Mouse (Mus musculus) MEL (cell line): ENCODE measurements around the gene Zmiz1. TPM values are rescaled to one million over a fixed set of nuclear protein-coding genes. Genes with fewer than 3 reads are reported as not detected.
A peak's percentile ranks its signal among the peaks of the same experiment; 100 is the strongest.

Experiments used
- DNase-seq: peaks from one replicate; pipeline ENCODE4 v3.0.0; 2011; ENCODE audit warnings: low read depth, low spot score
- H3K27ac ChIP-seq: 2 replicates; pipeline ENCODE4 v1.5.1; 2012; ENCODE audit warnings: low read depth, mild to moderate bottlenecking, control low read depth, low read length, moderate library complexity; ENCODE audit not compliant: control insufficient read depth
- H3K27me3 ChIP-seq, 2 experiments: fragments of 150-350 bp in 1 of 2; sonication (generic) in 1 of 2; 2 replicates each; pipeline ENCODE4 v1.6.1; 2012; ENCODE audit warnings: low read length in 2 of 2, mild to moderate bottlenecking in 2 of 2, improper control_type of control experiment in 1 of 2, moderate library complexity in 1 of 2; ENCODE audit not compliant: insufficient read depth in 2 of 2, control insufficient read depth in 1 of 2
- H3K36me3 ChIP-seq, 2 experiments: 2 replicates each; pipeline ENCODE4 v1.6.1; 2012 to 2014; ENCODE audit warnings: low read length in 2 of 2, improper control_type of control experiment in 1 of 2, inconsistent platforms in 1 of 2, mild to moderate bottlenecking in 1 of 2; ENCODE audit not compliant: insufficient read depth in 2 of 2, control insufficient read depth in 1 of 2
- H3K4me1 ChIP-seq, 2 experiments: fragments of 150-350 bp in 1 of 2; sonication (generic) in 1 of 2; 2 replicates each; pipeline ENCODE4 v1.6.1; 2012; ENCODE audit warnings: low read length in 2 of 2, improper control_type of control experiment in 1 of 2, mild to moderate bottlenecking in 1 of 2; ENCODE audit not compliant: insufficient read depth in 2 of 2, control insufficient read depth in 1 of 2
- H3K4me3 ChIP-seq, 2 experiments: fragments of 150-350 bp in 1 of 2; sonication (generic) in 1 of 2; 2 replicates each; pipeline ENCODE4 v1.5.1; 2012; ENCODE audit warnings: low read depth in 2 of 2, low read length in 2 of 2, mild to moderate bottlenecking in 2 of 2, moderate library complexity in 2 of 2, control low read depth in 1 of 2, improper control_type of control experiment in 1 of 2; ENCODE audit not compliant: control insufficient read depth in 1 of 2, insufficient read depth in 1 of 2
- H3K79me2 ChIP-seq: 2 replicates; pipeline ENCODE4 v1.6.1; 2012; ENCODE audit warnings: mild to moderate bottlenecking, low read length, moderate library complexity; ENCODE audit not compliant: control insufficient read depth, poor library complexity, insufficient read depth
- H3K9ac ChIP-seq: 2 replicates; pipeline ENCODE4 v1.6.1; 2012; ENCODE audit warnings: low read depth, mild to moderate bottlenecking, control low read depth, low read length, moderate library complexity; ENCODE audit not compliant: control insufficient read depth, poor library complexity, severe bottlenecking
- H3K9me3 ChIP-seq: fragments of 150-350 bp; sonication (generic); replicated peaks from 2 replicates; pipeline ENCODE4 v1.6.1; 2012; ENCODE audit warnings: mild to moderate bottlenecking, low read length, improper control_type of control experiment, moderate library complexity; ENCODE audit not compliant: insufficient read depth
- BHLHE40 ChIP-seq: IDR thresholded peaks from 2 replicates; pipeline ENCODE4 v1.6.1; 2012; ENCODE audit warnings: low read depth, mild to moderate bottlenecking, inconsistent platforms, low read length, improper control_type of control experiment, borderline replicate concordance
- CHD2 ChIP-seq: IDR thresholded peaks from 2 replicates; pipeline ENCODE4 v1.6.1; 2011; ENCODE audit warnings: low read length, improper control_type of control experiment
- CTCF ChIP-seq, 3 experiments: IDR thresholded peaks in 2 of 3; conservative IDR thresholded peaks in 1 of 3; 2 replicates each; pipeline ENCODE4 v1.5.1; 2011 to 2012; ENCODE audit warnings: low read length in 3 of 3, low read depth in 2 of 3, mild to moderate bottlenecking in 2 of 3, improper control_type of control experiment in 1 of 3, inconsistent platforms in 1 of 3, mixed read lengths in 1 of 3, moderate library complexity in 1 of 3; ENCODE audit not compliant: control insufficient read depth in 1 of 3, insufficient read depth in 1 of 3, poor library complexity in 1 of 3, severe bottlenecking in 1 of 3
- ELF1 ChIP-seq: IDR thresholded peaks from 2 replicates; pipeline ENCODE4 v1.6.1; 2014; ENCODE audit warnings: low read depth, mild to moderate bottlenecking, inconsistent platforms, low read length, improper control_type of control experiment, moderate library complexity
- GABPA ChIP-seq: IDR thresholded peaks from 2 replicates; pipeline ENCODE4 v1.6.1; 2012; ENCODE audit warnings: low read depth, mild to moderate bottlenecking, inconsistent platforms, low read length, improper control_type of control experiment, moderate library complexity
- JUND ChIP-seq: IDR thresholded peaks from 2 replicates; pipeline ENCODE4 v1.6.1; 2011; ENCODE audit warnings: low read depth, mild to moderate bottlenecking, improper control_type of control experiment, low read length
- MAFK ChIP-seq: IDR thresholded peaks from 2 replicates; pipeline ENCODE4 v1.6.1; 2011; ENCODE audit warnings: low read depth, mild to moderate bottlenecking, low read length, improper control_type of control experiment, borderline replicate concordance
- MAX ChIP-seq: IDR thresholded peaks from 2 replicates; pipeline ENCODE4 v1.6.1; 2011; ENCODE audit warnings: low read length, improper control_type of control experiment
- MYB ChIP-seq: IDR thresholded peaks from 2 replicates; pipeline ENCODE4 v1.6.1; 2011; ENCODE audit warnings: mild to moderate bottlenecking, low read depth, low read length, improper control_type of control experiment
- NRF1 ChIP-seq: IDR thresholded peaks from 2 replicates; pipeline ENCODE4 v1.6.1; 2014; ENCODE audit warnings: low read depth, mild to moderate bottlenecking, inconsistent platforms, low read length, improper control_type of control experiment, moderate library complexity; ENCODE audit not compliant: poor library complexity, insufficient read depth, severe bottlenecking
- POLR2A ChIP-seq, 2 experiments: IDR thresholded peaks; 2 replicates each; pipeline ENCODE4 v1.6.1; 2011 to 2012; ENCODE audit warnings: low read length in 2 of 2, mild to moderate bottlenecking in 2 of 2, control low read depth in 1 of 2, improper control_type of control experiment in 1 of 2, low read depth in 1 of 2, moderate library complexity in 1 of 2; ENCODE audit not compliant: control insufficient read depth in 1 of 2, insufficient read depth in 1 of 2, poor library complexity in 1 of 2
- POLR2AphosphoS2 ChIP-seq: IDR thresholded peaks from 2 replicates; pipeline ENCODE4 v1.6.1; 2011; ENCODE audit warnings: low read length, improper control_type of control experiment
- RAD21 ChIP-seq: IDR thresholded peaks from 2 replicates; pipeline ENCODE4 v1.6.1; 2011; ENCODE audit warnings: mild to moderate bottlenecking, low read depth, low read length, improper control_type of control experiment
- SIN3A ChIP-seq: IDR thresholded peaks from 2 replicates; pipeline ENCODE4 v1.6.1; 2012; ENCODE audit warnings: low read length, improper control_type of control experiment, inconsistent platforms
- SMC3 ChIP-seq: IDR thresholded peaks from 2 replicates; pipeline ENCODE4 v1.6.1; 2011; ENCODE audit warnings: low read depth, low read length, improper control_type of control experiment
- TBP ChIP-seq: IDR thresholded peaks from 2 replicates; pipeline ENCODE4 v1.8.0; 2011; ENCODE audit warnings: low read depth, low read length, improper control_type of control experiment
- TCF12 ChIP-seq: IDR thresholded peaks from 2 replicates; pipeline ENCODE4 v1.6.1; 2014; ENCODE audit warnings: low read depth, mild to moderate bottlenecking, inconsistent platforms, low read length, improper control_type of control experiment, moderate library complexity
- UBTF ChIP-seq: IDR thresholded peaks from 2 replicates; pipeline ENCODE4 v1.6.1; 2012; ENCODE audit warnings: low read depth, mild to moderate bottlenecking, inconsistent platforms, low read length, improper control_type of control experiment, moderate library complexity, borderline replicate concordance; ENCODE audit not compliant: insufficient read depth
- USF1 ChIP-seq: IDR thresholded peaks from 2 replicates; pipeline ENCODE4 v1.6.1; 2014; ENCODE audit warnings: low read depth, mild to moderate bottlenecking, inconsistent platforms, low read length, improper control_type of control experiment, moderate library complexity
- USF2 ChIP-seq, 2 experiments: IDR thresholded peaks; 2 replicates each; pipeline ENCODE4 v1.6.1; 2011 to 2012; ENCODE audit warnings: improper control_type of control experiment in 2 of 2, low read length in 2 of 2, borderline replicate concordance in 1 of 2, inconsistent platforms in 1 of 2, low read depth in 1 of 2, mild to moderate bottlenecking in 1 of 2; ENCODE audit not compliant: insufficient read depth in 1 of 2
- ZC3H11A ChIP-seq: IDR thresholded peaks from 2 replicates; pipeline ENCODE4 v1.6.1; 2012; ENCODE audit warnings: low read depth, mild to moderate bottlenecking, inconsistent platforms, low read length, improper control_type of control experiment
- ZNF384 ChIP-seq: IDR thresholded peaks from 2 replicates; pipeline ENCODE4 v1.6.1; 2012; ENCODE audit warnings: low read depth, mild to moderate bottlenecking, inconsistent platforms, low read length, improper control_type of control experiment
- polyA plus RNA-seq, 2 experiments: library from polyadenylated mRNA; stranded (reverse) in 1 of 2; unstranded in 1 of 2; fragments of >175 nt in 1 of 2; fragments of >200 nt in 1 of 2; gene quantifications; 2 replicates each; pipeline versions ENCODE4 v1.2.1 to v1.2.4; 2012; ENCODE audit warnings: low replicate concordance in 2 of 2, low read depth in 1 of 2; ENCODE audit not compliant: insufficient read length in 2 of 2, insufficient read depth in 1 of 2, missing spikeins in 1 of 2
- total RNA-seq: library from RNA; depleted of rRNA; stranded (reverse); fragments of 300-350 nt; gene quantifications from 2 replicates; pipeline ENCODE4 v1.2.3, GENCODE M21; 2012

Zmiz1 gene
- total and polyA plus RNA-seq, 3 experiments: 2.7 to 19.9 TPM; not detected in 1

DNA sequence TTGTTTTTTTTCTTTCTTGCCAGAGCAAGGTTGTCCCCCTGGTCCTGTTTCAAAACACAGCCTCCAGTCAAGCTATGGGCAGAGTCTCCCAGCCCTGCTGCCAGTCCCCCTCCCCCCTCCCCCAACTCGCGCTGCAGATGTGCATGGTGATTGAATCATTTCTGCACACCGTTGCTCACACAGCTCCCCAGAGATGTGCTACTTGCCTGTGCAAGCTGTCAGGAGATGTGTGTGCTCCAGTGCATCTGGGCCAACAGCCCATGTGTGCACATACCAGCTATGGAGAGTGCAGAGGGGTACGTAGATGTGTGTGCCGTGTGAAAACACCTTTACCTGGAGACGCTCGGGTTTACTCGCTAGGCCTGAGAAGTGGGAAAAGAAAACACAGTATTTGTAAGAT lies 105.6 kb downstream of the Zmiz1 start:
- DNase-seq: no peak
- Histone ChIP-seq H3K4me3 (no peak overlapping the region), H3K9ac (no peak overlapping the region), H3K27ac (no peak overlapping the region), H3K4me1 (peaks cover 0 to 4% of the 10 kb centered on the region in 2 experiments; a peak in 1 of 4 replicates), H3K9me3 (no peaks in the 10 kb centered on the region), H3K36me3 (peaks cover 0 to 3% of the 10 kb centered on the region in 2 experiments; a peak in 2 of 4 replicates), H3K27me3 (no peaks in the 10 kb centered on the region), H3K79me2 (no peaks in the 10 kb centered on the region)
- TF ChIP-seq MAFK (no peak), USF2 (IDR thresholded peaks at IDR 0.05; ENCODE audit: borderline replicate concordance in 1 of 2, insufficient read depth in 1 of 2, low read depth in 1 of 2, low read length in 2 of 2) (no peak), NRF1 (no peak), GABPA (no peak), ZNF384 (no peak), MYB (no peak), MAX (no peak), POLR2A (IDR thresholded peaks at IDR 0.05; ENCODE audit: control insufficient read depth in 1 of 2, insufficient read depth in 1 of 2, low read depth in 1 of 2, low read length in 2 of 2, poor library complexity in 1 of 2) (no peak), SIN3A (no peak), USF1 (no peak), JUND (no peak), ELF1 (no peak), POLR2AphosphoS2 (no peak), TBP (no peak), CHD2 (no peak), UBTF (no peak), RAD21 (no peak)

- Histone ChIP-seq H3K27ac (no peak overlapping the region), H3K79me2 (no peaks in the 10 kb centered on the region), H3K4me3 (no peak overlapping the region), H3K27me3 (no peaks in the 10 kb centered on the region), H3K9me3 (no peaks in the 10 kb centered on the region), H3K36me3 (peaks cover 0 to 3% of the 10 kb centered on the region in 2 experiments; a peak in 2 of 4 replicates), H3K4me1 (peaks cover 0 to 4% of the 10 kb centered on the region in 2 experiments; a peak in 1 of 4 replicates), H3K9ac (no peak overlapping the region)
- DNase-seq: peak; percentile 76
- TF ChIP-seq BHLHE40 (no peak), ZC3H11A (peak; percentile 95), SMC3 (peak; percentile 95), TCF12 (no peak), CTCF (IDR thresholded peaks at IDR 0.05 in 2 of 3, conservative IDR thresholded peaks at IDR 0.05 in 1 of 3; ENCODE audit: control insufficient read depth in 1 of 3, insufficient read depth in 1 of 3, low read depth in 2 of 3, low read length in 3 of 3, poor library complexity in 1 of 3, severe bottlenecking in 1 of 3) (peak; percentile 91 to 98 (median 95)), POLR2AphosphoS2 (no peak), ELF1 (peak; percentile 22; the same call in 1 of the 2 replicates), SIN3A (0 out of 2 replicates have a peak, but pooled peaks have one; percentile 41), ZNF384 (no peak), RAD21 (peak; percentile 98)
Observed at GRCm38 (mm10) chr14:25565344-25566088, 106.5 kb downstream of the Zmiz1 start.
